Mouse (Mus musculus) mature B cell (primary cell): Measurements from ENCODE around the gene Cpeb1.

Experiments
- in situ Hi-C: fragments of 300-500 bp; cut with MboI; formaldehyde crosslinking; loops from 2 replicates; pipeline ENCODE4 v1.14.3; 2019

Cpeb1 gene

GRCm38 (mm10) chr7:81371811-81372210 lies 83.5 kb downstream of the Cpeb1 start:
- in situ Hi-C loops: no loop called here

DNA sequence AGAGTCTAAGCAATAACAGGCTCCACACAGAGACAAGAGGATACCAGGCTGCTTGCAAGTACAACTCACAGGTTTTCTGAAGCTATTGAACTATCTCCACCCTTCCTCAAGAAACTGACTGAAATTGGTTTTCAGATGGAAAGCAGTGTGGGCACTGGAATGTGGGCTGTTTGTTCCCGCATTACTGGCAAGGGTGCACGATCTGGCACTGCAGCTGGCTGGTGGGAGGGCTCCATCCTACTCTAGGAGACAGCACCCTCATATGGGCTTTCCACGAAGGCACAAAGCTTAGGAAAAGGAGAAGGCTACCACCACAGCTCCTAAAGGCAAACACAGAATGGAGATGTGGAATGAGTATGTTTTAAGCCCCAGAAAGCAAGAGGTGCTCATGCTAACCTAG lies 85.5 kb downstream of the Cpeb1 start:
- in situ Hi-C loops: no loop called here

- in situ Hi-C loops: no loop called here
These were observed 87.3 kb downstream of the Cpeb1 start for GRCm38 (mm10) chr7:81367946-81368345.

DNA sequence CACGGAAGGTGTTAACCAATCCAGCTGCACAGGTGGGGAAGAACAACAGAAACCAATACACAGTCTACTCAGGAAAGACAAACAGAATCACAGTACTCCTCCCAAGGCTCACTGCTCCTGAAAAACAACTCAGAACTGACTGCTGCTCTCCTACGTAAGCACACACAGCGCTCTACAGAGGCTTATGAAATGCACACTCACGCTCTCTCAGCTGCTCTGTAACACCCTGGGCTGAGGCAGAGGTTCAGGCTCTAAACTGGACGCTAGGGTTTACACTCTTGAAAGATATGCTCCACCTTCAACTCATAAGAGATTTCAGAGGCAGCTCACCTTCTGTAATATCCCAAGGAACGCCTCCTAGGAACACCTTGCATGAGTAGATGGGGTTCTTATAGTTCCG lies 98.3 kb downstream of the Cpeb1 start:
- in situ Hi-C loops: no loop called here

GRCm38 (mm10) chr7:81356360-81356759 lies 98.9 kb downstream of the Cpeb1 start:
- in situ Hi-C loops: no loop called here

GRCm38 (mm10) chr7:81355746-81356145 lies 99.5 kb downstream of the Cpeb1 start:
- in situ Hi-C loops: no loop called here

GRCm38 (mm10) chr7:81351826-81352225 lies 103.4 kb downstream of the Cpeb1 start:
- in situ Hi-C loops: no loop called here

- in situ Hi-C loops: no loop called here
These were observed 107.1 kb downstream of the Cpeb1 start for GRCm38 (mm10) chr7:81348206-81348605.

DNA sequence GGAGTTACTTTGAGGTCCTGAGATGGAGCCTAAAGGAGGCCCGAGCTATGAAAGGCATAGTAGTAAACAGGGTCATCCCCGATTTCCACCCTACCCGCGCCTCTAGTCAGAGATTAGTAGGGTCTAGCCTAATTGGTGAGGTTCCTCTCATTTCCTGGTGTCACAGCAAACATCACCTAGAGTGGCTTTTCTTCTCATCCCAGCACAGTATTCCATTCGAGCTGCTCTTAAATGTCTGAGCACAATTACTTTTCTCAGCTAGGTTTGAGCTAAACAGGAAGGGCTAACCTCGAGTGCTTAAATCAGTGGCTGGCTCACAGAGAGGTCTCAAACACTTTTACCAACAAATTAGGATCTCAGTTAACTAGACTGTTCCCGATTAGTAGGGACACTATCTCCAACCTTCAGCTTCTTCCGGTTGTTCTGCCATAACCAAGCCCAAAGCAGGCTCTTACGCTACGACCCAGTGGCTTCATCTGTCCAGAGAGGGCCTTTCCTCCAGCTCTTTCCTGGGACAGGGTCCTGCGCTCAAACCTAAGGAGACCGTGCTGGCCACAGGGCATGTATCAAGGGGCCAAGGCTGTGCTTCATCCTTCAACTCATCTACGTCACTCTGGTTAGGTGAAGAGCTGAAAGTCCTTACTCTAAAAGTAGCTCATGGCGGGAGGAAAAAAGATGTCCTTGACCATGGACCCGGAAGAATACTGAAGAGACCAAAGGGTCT lies 109.7 kb downstream of the Cpeb1 start:
- in situ Hi-C loops: no loop called here

DNA sequence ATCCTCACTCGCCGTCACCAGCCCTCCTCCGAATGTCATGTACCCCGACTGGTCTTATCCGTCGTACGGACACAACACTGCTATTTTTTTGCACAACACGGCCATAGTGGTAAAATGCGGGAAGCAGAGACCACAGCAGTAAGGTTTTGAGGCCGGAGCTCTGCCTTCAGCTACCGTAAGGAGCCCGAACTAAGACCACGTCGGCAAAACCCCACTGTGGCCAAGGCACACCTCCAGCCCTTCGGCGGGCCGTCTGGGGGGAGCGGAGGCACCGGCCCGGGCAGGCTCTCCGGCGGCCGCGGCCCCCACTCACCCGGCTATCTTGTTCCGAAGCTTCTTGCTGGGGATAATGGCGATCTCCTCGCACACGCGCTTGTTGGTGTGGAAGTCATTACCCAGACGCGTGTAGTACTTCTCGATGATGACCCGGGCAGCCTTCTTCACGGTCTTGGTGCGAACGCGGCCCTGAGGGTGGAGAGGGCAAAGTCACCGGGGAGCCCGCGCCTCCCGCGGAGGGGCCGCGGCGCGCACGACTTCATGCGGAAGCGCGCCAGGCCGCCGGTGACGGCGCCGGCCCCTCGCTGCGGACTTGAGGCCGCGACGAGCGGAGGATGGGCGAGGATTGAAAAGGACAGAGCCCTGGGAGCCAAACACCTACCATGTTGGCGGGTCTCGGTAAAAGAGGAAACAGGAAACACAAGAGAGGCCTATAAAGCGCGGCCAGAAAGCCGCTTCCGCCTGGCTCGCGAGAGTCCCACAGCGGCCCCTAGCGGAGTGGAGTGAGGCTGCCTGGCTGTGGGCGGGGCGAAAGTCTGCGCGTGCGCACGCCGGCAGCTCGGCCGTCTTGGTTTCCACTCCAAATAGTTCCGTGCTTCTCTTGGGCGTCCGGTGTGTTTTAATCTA lies 110.5 kb downstream of the Cpeb1 start, which contains the start of gene Rps17:
Gene Rps17 (minus strand): TSS at position 711 of the 903 bp plus-strand sequence.
- in situ Hi-C loops: no loop called here

GRCm38 (mm10) chr7:81343831-81344230 lies 111.4 kb downstream of the Cpeb1 start:
- in situ Hi-C loops: no loop called here

- in situ Hi-C loops: no loop called here
These were observed 111.9 kb downstream of the Cpeb1 start for GRCm38 (mm10) chr7:81343316-81343715.

- in situ Hi-C loops: no loop called here
These were observed 112.7 kb downstream of the Cpeb1 start for GRCm38 (mm10) chr7:81342356-81343094.

- in situ Hi-C loops: no loop called here
These were observed 113.7 kb downstream of the Cpeb1 start for GRCm38 (mm10) chr7:81341563-81341962.

DNA sequence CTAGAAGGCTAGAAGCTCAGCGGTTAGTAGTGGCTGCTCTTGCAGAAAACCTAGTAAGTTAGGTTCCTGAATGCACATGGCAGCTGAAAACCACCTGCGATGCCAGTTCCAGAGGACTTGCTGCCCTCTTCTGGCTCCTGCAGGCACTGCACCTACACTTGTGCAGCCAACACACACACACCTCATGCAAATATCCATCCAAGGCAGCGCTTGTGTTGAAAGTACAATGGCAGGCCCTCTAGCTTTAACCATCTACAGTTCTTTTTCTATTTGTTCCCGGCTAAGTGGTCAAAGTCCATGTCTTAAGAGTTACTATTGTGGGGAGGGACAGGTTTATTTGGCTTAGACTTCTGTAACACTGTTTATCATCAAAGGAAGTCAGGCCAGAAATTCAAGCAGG lies 115.5 kb downstream of the Cpeb1 start:
- in situ Hi-C loops: no loop called here

- in situ Hi-C loops: no loop called here
These were observed 116.8 kb downstream of the Cpeb1 start for GRCm38 (mm10) chr7:81338522-81338873.

DNA sequence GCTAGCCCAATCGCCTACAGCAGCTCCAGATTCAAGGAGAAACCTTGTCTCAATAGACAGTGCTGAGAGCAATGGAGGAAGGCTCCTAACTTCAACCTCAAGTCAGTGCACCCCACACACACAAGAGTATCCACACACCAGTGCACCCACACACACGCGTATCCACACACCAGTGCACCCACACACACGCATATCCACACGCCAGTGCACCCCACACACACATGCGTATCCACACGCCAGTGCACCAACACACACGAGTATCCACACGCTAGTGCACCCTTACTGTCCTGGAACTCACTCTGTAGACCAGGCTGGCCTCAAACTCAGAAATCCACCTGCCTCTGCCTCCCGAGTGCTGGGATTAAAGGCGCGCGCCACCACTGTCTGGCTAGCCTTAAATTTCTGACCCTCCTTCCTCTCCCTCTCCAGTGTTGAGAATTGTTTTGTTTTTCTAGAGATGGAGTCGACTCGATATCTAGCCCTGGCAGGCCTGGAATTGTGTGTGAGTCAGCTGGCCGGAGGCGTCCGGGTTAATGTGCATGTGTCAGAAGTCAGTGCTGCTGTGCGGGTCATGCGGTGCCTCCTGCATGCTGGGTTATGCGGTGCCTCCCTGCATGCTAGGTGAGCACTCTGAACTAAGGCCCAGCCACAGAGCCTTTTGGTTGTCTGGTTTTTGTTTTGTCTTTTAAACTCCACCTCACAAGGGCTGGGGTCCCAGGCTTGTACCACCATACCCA lies 117.3 kb downstream of the Cpeb1 start:
- in situ Hi-C loops: no loop called here

DNA sequence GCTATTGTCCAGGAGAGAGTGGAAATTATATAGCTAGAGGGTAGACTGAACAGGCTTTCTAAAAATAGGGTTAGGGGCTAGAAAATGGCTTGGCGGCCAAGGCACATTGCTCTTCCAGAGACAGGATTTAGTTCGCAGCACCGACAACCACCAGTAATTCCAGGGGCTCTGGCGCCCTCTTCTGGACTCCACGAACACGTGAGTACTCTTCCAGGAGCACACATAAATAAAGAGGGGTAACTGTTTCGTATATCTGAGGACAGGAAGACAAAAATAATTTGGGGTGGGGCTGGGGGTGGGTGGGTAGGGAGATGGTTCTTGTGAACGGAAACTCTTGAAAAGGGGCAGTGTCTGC lies 118.9 kb downstream of the Cpeb1 start:
- in situ Hi-C loops: no loop called here

DNA sequence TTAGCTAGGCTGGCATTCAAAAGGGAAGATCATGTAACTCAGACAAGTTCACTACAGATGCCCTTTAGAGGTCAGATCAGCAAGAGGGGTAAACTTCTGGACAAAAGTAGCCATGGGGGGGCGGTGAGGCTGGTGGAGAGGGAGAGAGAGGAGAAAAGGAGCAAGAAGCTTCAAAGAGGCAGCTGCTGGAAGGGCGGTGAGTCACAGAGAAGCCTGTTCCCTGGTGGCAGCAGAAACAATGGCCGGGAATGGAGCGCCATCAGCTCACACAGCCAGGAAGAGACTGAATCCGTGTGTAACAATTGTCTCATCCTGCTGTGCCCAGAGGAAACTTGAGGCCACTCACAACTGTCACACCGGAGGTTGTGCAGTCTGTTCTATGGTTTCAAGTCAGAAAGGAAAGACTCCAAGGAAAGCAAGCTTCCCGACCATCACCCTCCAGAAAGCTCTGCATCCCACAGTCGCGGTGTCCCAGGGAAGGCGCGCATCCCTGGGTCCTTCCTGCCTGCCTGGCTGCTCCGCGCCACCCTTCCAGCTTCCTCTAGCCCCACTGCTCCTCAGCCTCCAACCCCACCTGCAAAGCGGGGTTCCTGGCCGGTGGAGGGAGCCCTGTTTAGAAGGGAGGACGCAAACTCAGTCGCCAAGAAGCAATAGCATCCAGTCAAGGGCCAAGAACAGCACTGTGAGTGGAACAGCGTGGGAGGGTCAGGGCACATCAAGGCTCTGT lies 119.4 kb downstream of the Cpeb1 start:
- in situ Hi-C loops: no loop called here

GRCm38 (mm10) chr7:81331851-81332250 lies 123.4 kb downstream of the Cpeb1 start:
- in situ Hi-C loops: no loop called here

GRCm38 (mm10) chr7:81330767-81331166 lies 124.5 kb downstream of the Cpeb1 start:
- in situ Hi-C loops: no loop called here
